Mouse (Mus musculus): ENCODE data around the gene Aptx. TPM values are rescaled to one million over a fixed set of nuclear protein-coding genes. Genes with fewer than 3 reads are reported as not detected.

Gene Aptx
- polyA plus RNA-seq, 1 experiment from 2014 or later, result 50.8 TPM

GRCm38 (mm10) chr4:40651055-40651454, 51.9 kb downstream of the Aptx start:
- no peaks in the 10 kb centered on the region for H3K9me3 ChIP-seq
- no peak overlapping the region for H3K9ac ChIP-seq (replicated peaks)
- WGBS, result 88% methylated on average over 2 of the region's 2 CpGs
- H3K27me3 ChIP-seq, result no peaks in the 10 kb centered on the region
- H3K36me3 ChIP-seq, result no peaks in the 10 kb centered on the region
- no peak overlapping the region for H3K27ac ChIP-seq (replicated peaks)
- no peak overlapping the region for H3K4me3 ChIP-seq
- ATAC-seq (ENCODE audit: low FRiP score, low read depth), result no peak
- H3K4me1 ChIP-seq, result no peaks in the 10 kb centered on the region
- H3K4me2 ChIP-seq (replicated peaks), result no peak overlapping the region

DNA sequence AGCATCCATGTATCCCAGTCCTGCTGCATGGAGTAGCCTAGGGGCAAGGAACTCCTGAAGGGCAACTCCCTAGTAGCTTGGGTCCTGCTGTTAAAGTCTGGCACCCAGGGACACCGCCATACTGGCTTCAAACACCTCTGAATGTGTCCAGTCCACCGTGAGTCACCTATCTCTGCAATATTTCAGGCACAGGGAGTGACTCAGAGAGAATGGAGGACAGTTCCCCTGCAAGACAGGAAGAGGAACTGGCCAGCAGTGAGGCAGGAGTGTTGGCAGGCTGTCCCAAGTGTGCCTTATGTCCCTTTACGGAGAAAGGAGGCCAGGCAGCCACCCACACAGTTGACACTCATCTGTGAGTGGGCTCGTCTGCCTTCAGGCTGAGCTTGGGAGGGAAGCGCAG, 53.9 kb downstream of the Aptx start:
- H3K9me3 ChIP-seq, result no peaks in the 10 kb centered on the region
- H3K36me3 ChIP-seq, result no peaks in the 10 kb centered on the region
- no peak overlapping the region for H3K4me3 ChIP-seq
- H3K27me3 ChIP-seq, result no peaks in the 10 kb centered on the region
- no peak overlapping the region for H3K9ac ChIP-seq (replicated peaks)
- no peak overlapping the region for H3K4me2 ChIP-seq (replicated peaks)
- 86% methylated on average over 5 of the region's 5 CpGs for WGBS
- H3K27ac ChIP-seq (replicated peaks), result no peak overlapping the region
- ATAC-seq (ENCODE audit: low FRiP score, low read depth), result no peak
- H3K4me1 ChIP-seq, result no peaks in the 10 kb centered on the region

- no peak overlapping the region for H3K4me3 ChIP-seq
- H3K27me3 ChIP-seq, result no peaks in the 10 kb centered on the region
- H3K36me3 ChIP-seq, result no peaks in the 10 kb centered on the region
- 71% methylated on average over 5 of the region's 5 CpGs for WGBS
- no peaks in the 10 kb centered on the region; the same call in 1 of the 2 replicates for H3K9me3 ChIP-seq
- H3K9ac ChIP-seq (replicated peaks), result no peak overlapping the region
- no peak overlapping the region for H3K27ac ChIP-seq (replicated peaks)
- H3K4me2 ChIP-seq (replicated peaks), result no peak overlapping the region
- no peaks in the 10 kb centered on the region for H3K4me1 ChIP-seq
- ATAC-seq (ENCODE audit: low FRiP score, low read depth), result no peak
Observed at GRCm38 (mm10) chr4:40643567-40643966, 59.4 kb downstream of the Aptx start.

- Histone ChIP-seq H3K4me3 (no peak overlapping the region), H3K27me3 (no peaks in the 10 kb centered on the region), H3K9ac (replicated peaks) (no peak overlapping the region), H3K27ac (replicated peaks) (no peak overlapping the region), H3K4me1 (no peaks in the 10 kb centered on the region), H3K9me3 (no peaks in the 10 kb centered on the region; the same call in 1 of the 2 replicates), H3K4me2 (replicated peaks) (no peak overlapping the region), H3K36me3 (no peaks in the 10 kb centered on the region)
- WGBS, result 84% methylated on average over 4 of the region's 4 CpGs
- no peak for ATAC-seq (ENCODE audit: low FRiP score, low read depth)
Observed at GRCm38 (mm10) chr4:40640991-40641390, 62.0 kb downstream of the Aptx start.

MicroRNA genes within 50 kb of the gene (microRNA counts, 519-probe panel; counts per million panel counts)
- not detected for microRNA mmu-miR-207

Small RNA genes within 50 kb of the gene (microRNA-seq; reads per million reads assigned to microRNA genes)
- not detected for gene Mir207

Other genes starting within 250 kb of the Aptx start
- gene Tmem215, start 231.0 kb downstream of the Aptx start, polyA plus RNA-seq (2016; fragmentation: Nextera tagmentation; extraction: Ambion mirVana), result 0.13 and 0.16 TPM in 2 replicates
- 623 and 674 TPM in 2 replicates for gene Dnaja1, start 19.0 kb upstream of the Aptx start, polyA plus RNA-seq (2016; fragmentation: Nextera tagmentation; extraction: Ambion mirVana)
- gene Smu1, start 54.7 kb upstream of the Aptx start, polyA plus RNA-seq (2016; fragmentation: Nextera tagmentation; extraction: Ambion mirVana), result 149 and 154 TPM in 2 replicates
- gene B4galt1, start 150.8 kb upstream of the Aptx start, polyA plus RNA-seq (2016; fragmentation: Nextera tagmentation; extraction: Ambion mirVana), result 14.8 and 15.2 TPM in 2 replicates
- gene Spink4, start 216.9 kb upstream of the Aptx start, polyA plus RNA-seq (2016; fragmentation: Nextera tagmentation; extraction: Ambion mirVana), result not detected in 2 replicates
- 218 and 219 TPM in 2 replicates for gene Bag1, start 245.1 kb upstream of the Aptx start, polyA plus RNA-seq (2016; fragmentation: Nextera tagmentation; extraction: Ambion mirVana)
- gene Chmp5, start 245.2 kb upstream of the Aptx start, polyA plus RNA-seq (2016; fragmentation: Nextera tagmentation; extraction: Ambion mirVana), result 152 and 158 TPM in 2 replicates